Mouse (Mus musculus): Measurements from ENCODE around the gene Gpa33. TPM values are rescaled to one million over a fixed set of nuclear protein-coding genes. Genes with fewer than 3 reads are reported as not detected.

The Gpa33 gene
- polyA plus RNA-seq, 1 experiment from 2014 or later, result 0.29 TPM

DNA sequence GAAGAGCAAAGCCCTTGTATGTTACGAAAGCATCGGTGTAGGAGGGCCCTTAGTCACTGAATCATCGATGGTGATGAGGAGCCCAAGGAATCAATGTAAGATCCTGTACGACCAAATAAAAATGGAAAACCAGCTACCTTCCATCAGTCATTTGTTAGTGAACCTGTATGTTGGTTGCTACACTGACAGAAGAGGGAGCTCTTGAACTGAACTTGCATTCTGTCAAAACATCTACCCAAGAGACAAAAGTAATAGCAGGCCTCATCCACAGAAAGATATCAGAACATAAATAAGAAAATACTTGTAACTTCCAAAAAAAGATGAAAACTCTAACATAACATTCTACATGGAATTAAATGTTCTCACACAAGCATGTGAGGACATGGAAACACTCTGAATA is 84.1 kb downstream of the Gpa33 start:
- Histone ChIP-seq H3K4me2 (replicated peaks) (no peak overlapping the region), H3K9ac (replicated peaks) (no peak overlapping the region), H3K27ac (replicated peaks) (no peak overlapping the region), H3K27me3 (no peaks in the 10 kb centered on the region), H3K4me3 (no peak overlapping the region), H3K9me3 (no peaks in the 10 kb centered on the region), H3K36me3 (no peaks in the 10 kb centered on the region), H3K4me1 (no peaks in the 10 kb centered on the region)
- WGBS, result 86% methylated on average over 4 of the region's 4 CpGs
- ATAC-seq (ENCODE audit: low FRiP score, low read depth), result no peak

Other genes starting within 250 kb of the Gpa33 start
- 23.9 and 27.6 TPM in 2 replicates for gene Pou2f1, start 127.6 kb upstream of the Gpa33 start, polyA plus RNA-seq (2016; fragmentation: Nextera tagmentation; extraction: Ambion mirVana)
- 3.0 TPM in 2 replicates for gene Dusp27, start 2.3 kb upstream of the Gpa33 start, polyA plus RNA-seq (2016; fragmentation: Nextera tagmentation; extraction: Ambion mirVana)
- gene Mael, start 108.5 kb downstream of the Gpa33 start, polyA plus RNA-seq (2016; fragmentation: Nextera tagmentation; extraction: Ambion mirVana), result 0.10 TPM in 1 of 2 replicates, not detected in the other
- gene Ildr2, start 123.9 kb downstream of the Gpa33 start, polyA plus RNA-seq (2016; fragmentation: Nextera tagmentation; extraction: Ambion mirVana), result 10.8 and 11.1 TPM in 2 replicates
- gene Tada1, start 248.9 kb downstream of the Gpa33 start, polyA plus RNA-seq (2016; fragmentation: Nextera tagmentation; extraction: Ambion mirVana), result 63.4 and 65.4 TPM in 2 replicates

Data from midbrain, embryonic 12.5 days (tissue).